Mouse (Mus musculus): ENCODE data around the gene Ces2b. TPM values are rescaled to one million over a fixed set of nuclear protein-coding genes. Genes with fewer than 3 reads are reported as not detected.

The Ces2b gene
- not detected in 2 replicates for polyA plus RNA-seq (2012)

DNA sequence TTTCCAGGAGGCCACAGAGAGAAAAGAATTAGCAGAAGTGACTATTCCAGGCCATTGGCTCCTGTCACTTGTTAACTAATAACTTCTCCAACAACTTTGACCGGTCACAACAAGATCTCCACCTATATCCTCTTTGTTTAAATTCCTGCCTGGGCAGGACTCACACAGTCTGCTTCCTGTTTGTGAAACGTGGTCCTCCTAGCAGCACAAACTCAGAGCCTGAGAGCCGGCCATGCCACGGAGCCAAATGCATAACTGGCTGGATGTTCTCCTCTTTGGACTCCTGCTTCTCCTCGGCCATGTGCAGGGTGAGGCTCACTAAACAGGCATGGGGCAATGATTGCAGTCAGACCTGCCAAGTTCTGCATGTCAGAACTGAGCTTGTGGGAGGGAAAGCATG is at the start of gene Ces2b:
Gene Ces2b (plus strand): TSS at position 133 of the 400 bp plus-strand sequence.
- no peak for TF ChIP-seq GATA1 (IDR thresholded peaks at IDR 0.05; ENCODE audit: low read length)

DNA sequence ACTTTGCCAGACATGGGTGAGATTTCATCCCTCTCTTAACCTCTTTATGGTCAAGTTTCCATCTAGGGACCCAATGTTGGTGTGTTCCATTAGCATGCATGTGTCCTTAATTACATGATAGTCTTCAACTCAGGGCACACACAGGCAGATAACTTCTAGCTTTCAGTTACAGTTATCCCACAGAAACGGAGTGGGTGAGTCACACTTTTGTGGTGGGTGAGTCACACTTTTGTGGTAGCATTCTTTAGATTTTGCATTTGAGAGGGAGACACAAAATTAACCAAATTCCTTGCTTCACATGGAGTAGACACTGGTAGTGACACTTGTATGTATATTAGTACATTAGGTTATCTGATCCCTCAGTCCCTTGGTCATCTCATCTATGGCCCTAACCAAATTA is 44.3 kb upstream of the Ces2b start:
- no peak for TF ChIP-seq GATA1 (IDR thresholded peaks at IDR 0.05; ENCODE audit: low read length)

DNA sequence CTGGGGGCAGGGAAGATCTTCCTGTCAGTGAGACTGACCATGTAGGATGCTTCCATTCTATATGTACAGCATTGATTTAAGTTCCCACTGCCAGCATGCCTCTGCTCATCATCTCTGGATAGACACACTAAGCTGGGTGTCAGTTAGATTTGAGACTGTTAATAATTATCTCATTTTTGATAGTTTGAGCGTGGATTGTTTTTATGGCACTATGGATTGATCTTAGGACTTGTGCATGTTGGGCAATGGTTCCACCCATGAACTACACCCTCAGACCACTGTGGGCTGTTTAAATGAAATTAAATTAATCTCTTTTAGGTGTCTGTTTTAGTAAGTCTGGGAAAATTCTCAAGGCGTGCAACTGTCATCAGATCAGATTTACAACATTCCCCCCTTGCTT is 42.4 kb upstream of the Ces2b start:
- no peak for TF ChIP-seq GATA1 (IDR thresholded peaks at IDR 0.05; ENCODE audit: low read length)

DNA sequence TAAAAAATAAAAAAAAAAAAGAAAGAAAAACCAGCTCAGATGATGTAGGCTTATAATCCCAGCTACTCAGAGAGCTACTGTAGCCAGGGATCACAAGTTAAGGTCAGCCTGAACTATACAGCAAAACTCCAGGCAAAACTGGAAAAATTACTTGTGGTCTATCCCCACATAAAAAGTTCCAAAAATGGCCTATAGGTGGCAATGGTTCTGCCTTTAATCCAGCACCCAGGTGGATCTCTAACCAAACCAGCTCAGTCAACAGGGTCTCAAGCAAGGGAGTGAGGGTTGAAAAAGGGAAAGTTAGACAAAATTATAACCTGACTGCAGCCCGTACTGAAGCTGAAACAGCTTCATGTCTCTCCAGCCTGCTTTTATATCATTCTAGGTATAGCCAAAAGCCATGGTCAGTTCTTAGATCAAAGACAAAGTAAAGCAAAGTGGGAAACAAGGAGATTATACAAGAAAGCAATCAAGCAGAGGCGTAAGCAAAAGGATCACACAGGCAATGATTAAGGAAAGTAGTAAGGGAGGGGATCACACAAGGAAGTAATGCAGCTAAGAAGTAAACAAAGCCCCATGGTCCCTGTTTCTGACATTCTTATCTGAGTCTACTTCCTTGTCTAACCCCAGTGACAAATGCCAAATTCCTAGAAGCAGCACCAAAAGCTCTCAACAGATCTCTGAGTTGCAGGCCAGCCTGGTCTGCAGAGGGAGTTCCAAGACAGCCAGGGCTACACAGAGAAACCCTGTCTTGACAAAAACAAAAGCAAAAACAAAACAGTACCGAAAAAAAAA is 41.3 kb upstream of the Ces2b start:
- TF ChIP-seq GATA1 (IDR thresholded peaks at IDR 0.05; ENCODE audit: low read length) = no peak

DNA sequence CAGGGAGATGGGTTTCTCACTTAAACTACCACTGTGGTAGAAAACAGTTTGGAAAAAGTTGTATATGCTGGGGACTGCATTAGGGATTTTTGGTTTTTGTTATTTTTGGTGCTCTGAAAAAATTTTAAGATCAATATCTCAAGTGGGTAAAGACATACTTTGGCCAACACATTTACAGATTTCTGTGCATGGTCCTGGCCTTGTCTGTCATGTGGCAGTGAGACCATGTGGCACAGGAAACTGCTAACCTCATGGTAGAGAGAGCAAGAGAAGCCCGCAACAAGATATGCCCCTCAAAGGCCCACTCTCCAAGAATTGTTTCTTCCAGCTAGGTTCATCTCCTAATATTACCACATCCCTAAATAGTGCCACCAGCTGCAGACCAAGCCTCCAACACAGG is 32.0 kb upstream of the Ces2b start:
- TF ChIP-seq GATA1 (IDR thresholded peaks at IDR 0.05; ENCODE audit: low read length) = no peak

DNA sequence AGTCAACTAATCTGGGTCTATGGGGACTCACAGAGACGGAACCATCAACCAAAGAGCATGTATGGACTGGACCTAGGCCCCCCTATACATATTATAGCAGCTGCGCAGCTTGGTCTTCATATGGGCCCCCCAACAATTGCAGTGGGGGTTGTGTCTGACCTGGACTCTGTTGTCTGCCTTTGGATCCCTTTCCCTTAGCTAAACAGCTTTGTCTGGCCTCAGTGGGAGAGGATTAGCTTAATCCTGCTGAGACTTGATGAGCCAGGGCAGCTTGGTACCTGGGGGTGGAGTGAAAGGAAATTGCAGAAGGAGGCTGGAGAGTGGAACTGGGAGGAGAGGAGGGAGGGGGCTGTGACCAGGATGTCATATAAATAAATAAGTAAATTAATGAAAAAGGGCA is 25.2 kb upstream of the Ces2b start:
- no peak for TF ChIP-seq GATA1 (IDR thresholded peaks at IDR 0.05; ENCODE audit: low read length)

DNA sequence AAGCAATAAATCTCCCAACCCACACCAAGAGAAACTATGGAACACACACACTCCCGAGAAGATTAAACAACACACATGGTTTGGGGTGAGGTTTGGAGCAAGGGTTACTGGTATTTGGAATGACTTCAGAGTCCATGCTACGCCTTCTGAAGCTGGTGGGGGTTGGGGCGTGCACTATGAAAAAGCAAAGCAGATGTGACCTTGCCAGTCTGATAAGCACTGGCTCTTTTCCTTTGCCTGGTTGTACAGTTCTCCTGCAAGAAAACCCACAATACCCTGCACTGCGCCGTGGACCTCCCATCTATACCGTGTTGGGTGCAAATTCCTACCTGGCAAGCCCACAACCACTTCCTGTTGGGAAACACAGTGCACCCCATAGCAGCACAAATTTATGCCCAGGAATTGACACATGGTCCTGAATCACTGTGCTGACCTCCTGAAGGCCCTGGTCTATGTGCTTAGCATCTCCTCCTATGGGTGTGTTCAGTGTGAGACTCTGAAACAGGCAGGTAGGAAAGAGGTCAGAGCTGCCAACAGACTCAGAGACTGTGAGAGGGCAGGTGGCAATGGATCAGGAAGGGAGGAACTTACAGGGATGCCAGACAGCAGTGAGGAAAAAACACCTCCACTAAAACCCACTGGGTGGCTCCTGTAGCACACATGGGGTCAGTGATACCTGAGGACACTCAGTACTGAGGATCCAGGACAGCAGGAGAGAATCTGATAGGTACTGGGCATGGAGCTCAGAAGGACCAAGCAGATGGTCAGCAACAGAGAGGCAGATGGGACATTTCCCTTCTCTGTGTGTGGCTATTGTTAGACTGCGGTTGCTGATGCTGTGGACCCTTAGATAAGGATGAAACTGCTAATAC is 22.6 kb upstream of the Ces2b start:
- no peak for TF ChIP-seq GATA1 (IDR thresholded peaks at IDR 0.05; ENCODE audit: low read length)

DNA sequence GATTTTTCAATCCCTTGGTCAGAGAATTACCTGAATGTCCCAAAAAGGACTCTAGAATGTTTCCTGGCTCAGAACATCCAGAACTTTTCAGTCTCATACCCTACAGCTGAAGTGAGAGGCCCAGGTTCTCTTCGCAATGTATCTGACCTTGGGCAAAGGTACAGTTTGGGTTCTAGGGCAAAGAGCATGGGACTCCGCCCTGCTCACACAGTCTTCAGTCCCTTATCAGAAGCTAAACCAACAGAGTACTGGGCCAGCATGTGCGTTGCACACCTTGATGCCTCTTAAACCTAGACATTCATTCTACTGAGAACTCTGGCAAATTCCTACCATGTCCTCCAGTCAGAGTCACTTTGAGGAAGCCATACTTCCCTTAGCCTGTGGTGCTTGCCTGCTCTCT is 21.9 kb upstream of the Ces2b start:
- no peak for TF ChIP-seq GATA1 (IDR thresholded peaks at IDR 0.05; ENCODE audit: low read length)

DNA sequence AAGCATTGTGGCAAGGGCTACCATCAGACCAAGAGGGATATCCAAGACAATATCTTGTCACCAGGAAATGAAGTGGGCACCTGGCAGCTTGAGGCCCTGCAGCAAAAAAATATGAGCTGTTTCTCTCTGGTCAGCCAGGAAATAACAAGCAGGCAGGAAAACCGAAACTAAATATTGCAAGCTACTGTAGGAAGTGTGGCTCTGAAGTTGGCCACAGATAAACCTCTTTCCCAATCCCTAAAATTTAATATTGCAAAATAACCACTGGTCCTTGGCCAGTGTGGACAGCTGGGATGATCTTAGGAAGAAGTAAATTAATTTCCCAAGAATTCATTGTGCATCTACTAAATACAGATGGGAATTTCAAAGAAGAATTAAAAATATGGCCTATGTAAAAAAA is 4.5 kb upstream of the Ces2b start:
- TF ChIP-seq GATA1 (IDR thresholded peaks at IDR 0.05; ENCODE audit: low read length) = no peak

DNA sequence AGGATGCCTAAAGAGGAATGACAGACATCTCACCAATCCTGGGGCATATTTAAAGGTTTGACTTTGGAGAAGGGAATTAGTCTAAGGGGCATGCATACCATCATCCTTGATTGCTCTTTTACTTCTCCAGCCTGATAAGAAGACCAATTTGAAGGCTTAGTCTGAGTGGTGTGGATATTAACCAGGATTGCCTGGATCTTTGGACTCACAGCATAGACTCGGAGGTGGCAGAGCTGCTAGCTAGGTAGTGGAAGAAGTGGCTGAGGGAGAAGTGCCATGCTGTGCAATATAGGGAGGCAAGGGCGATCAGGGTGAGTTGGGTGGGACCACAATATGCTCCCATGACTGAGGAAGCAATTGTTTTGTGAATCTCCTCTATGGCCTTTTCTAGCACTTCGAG is 3.2 kb upstream of the Ces2b start:
- TF ChIP-seq GATA1 (IDR thresholded peaks at IDR 0.05; ENCODE audit: low read length) = no peak

DNA sequence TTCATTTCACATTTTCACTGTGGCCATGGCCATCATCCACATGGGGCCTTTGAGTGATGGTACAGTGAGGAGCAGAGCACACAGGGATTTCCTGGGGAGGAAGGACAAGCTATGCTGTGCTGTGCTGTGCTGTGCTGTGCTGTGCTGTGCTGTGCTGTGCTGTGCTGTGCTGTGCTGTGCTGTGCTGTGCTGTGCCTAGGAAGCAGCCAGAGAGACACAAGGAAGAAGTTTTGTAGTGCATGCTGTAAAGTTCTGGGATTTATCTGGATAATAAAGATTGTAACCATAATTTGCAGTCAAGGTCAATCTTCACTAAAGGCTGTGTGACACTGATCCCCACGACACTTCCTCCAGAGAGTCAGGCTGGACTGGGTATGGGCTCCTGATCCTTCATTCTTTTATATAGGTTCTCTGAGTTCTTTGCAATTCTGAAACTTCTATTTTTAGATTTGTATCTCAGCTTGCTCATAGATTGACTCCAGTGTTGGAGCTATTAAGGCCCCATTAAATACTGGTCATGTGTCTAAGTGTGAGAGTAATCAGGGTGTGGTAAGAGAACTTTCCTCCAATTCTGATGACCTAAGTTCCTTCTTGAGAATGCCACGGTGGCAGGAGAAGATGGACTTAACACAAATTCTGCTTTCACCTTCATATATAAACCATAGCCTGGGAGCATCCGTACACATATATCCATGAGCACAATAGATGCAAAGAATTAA is 10.1 kb downstream of the Ces2b start:
- TF ChIP-seq GATA1 (IDR thresholded peaks at IDR 0.05; ENCODE audit: low read length) = no peak

DNA sequence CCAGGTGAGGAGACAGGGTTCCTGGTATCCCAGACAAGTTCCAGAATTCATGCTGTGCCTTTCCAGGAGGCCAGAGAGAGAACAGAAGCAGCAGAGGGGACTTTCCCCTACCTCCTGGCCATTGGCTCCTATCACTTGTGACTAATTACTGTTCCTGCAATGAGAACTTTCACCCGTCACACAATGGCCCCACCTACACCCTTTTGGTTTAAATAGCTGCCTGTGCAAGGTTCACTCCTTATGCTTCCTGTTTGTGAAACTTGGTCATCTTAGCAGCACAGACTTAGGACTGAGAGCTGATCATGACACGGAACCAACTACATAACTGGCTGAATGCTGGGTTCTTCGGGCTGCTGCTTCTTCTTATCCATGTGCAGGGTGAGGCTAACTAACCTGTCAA is 15.5 kb downstream of the Ces2b start, which contains the start of gene Ces2c:
Gene Ces2c (plus strand): TSS at position 238 of the 400 bp plus-strand sequence.
- no peak for TF ChIP-seq GATA1 (IDR thresholded peaks at IDR 0.05; ENCODE audit: low read length)

DNA sequence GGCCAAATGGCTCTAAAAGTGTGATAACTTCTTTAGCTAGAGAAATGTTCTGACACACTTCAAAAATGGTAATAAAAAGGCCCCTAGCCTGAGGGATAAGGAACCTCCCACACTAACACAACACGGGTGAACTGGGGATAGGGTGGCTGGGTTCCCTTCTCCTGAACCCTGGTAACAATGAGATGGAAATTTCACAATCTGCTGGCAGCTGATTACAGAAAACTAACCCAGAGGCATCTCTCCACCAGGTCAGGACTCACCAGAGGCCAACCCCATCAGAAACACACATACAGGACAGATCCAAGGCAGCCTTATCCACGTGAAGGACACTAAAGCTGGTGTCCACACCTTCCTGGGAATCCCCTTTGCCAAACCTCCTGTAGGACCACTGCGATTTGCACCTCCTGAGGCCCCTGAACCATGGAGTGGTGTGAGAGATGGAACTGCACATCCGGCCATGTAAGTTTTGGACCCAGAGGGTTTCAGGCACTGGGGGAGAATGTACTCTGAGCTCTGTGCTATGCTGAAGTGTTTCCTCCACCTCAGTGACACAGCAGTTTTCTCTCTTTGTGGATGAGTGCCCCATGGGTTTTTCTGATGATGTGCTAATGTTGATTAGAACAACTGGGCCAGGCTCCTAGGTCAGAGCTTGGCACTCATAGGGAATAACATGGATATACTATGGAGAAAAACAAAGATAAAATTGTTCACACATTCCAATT is 16.5 kb downstream of the Ces2b start:
- TF ChIP-seq GATA1 (IDR thresholded peaks at IDR 0.05; ENCODE audit: low read length) = no peak

Other genes with a start within 250 kb of the Ces2b start
- 4.0 and 4.6 TPM in 2 replicates for gene Pdp2, start 240.1 kb upstream of the Ces2b start, polyA plus RNA-seq (2012)
- gene Cdh16, start 207.2 kb upstream of the Ces2b start, polyA plus RNA-seq (2012) = not detected in 2 replicates
- gene Rrad, start 200.2 kb upstream of the Ces2b start, polyA plus RNA-seq (2012) = 2.5 and 3.1 TPM in 2 replicates
- gene Ciao2b, start 189.6 kb upstream of the Ces2b start, polyA plus RNA-seq (2012) = 64.0 and 88.1 TPM in 2 replicates
- gene Ces2a, start 97.6 kb upstream of the Ces2b start, polyA plus RNA-seq (2012) = not detected in 2 replicates
- gene Ces2c, start 15.5 kb downstream of the Ces2b start, polyA plus RNA-seq (2012) = not detected in 2 replicates
- not detected in 2 replicates for gene Ces2e, start 94.7 kb downstream of the Ces2b start, polyA plus RNA-seq (2012)
- not detected in 2 replicates for gene Ces2f, start 115.8 kb downstream of the Ces2b start, polyA plus RNA-seq (2012)
- gene Ces2g, start 130.1 kb downstream of the Ces2b start, polyA plus RNA-seq (2012) = 3.7 and 6.9 TPM in 2 replicates
- gene Ces2h, start 169.3 kb downstream of the Ces2b start, polyA plus RNA-seq (2012) = not detected in 2 replicates
- gene Ces3a, start 217.0 kb downstream of the Ces2b start, polyA plus RNA-seq (2012) = not detected in 2 replicates

Data from G1E-ER4 (cell line).